Mouse (Mus musculus) heart, postnatal 0 days (tissue): ENCODE results near the gene AI661453. TPM values are rescaled to one million over a fixed set of nuclear protein-coding genes. Genes with fewer than 3 reads are reported as not detected.

Experiments
- ATAC-seq: fragments of 200-750 bp; cut with Nextera tagmentation; 2 replicates; pipeline ENCODE4 v1.8.0; 2017; ENCODE audit warnings: low read depth, moderate number of reproducible peaks, moderate library complexity; ENCODE audit not compliant: insufficient read depth
- DNase-seq: peaks from one replicate; pipeline ENCODE4 v3.0.0-alpha.2; 2016; ENCODE audit warnings: low spot score
- H3K27ac ChIP-seq: fragments of 300-500 bp; sonication (generic); 2 replicates; pipeline ENCODE4 v1.5.1; 2014; ENCODE audit warnings: low read depth, mild to moderate bottlenecking
- H3K27me3 ChIP-seq: fragments of 300-500 bp; sonication (generic); 2 replicates; pipeline ENCODE4 v1.6.1; 2014; ENCODE audit warnings: low read length, mixed read lengths; ENCODE audit not compliant: control insufficient read depth, insufficient read depth
- H3K36me3 ChIP-seq: fragments of 300-500 bp; sonication (generic); replicated peaks from 2 replicates; pipeline ENCODE4 v1.6.1; 2014; ENCODE audit warnings: low read length, mixed read lengths; ENCODE audit not compliant: control insufficient read depth, insufficient read depth
- H3K4me1 ChIP-seq: fragments of 300-500 bp; sonication (generic); 2 replicates; pipeline ENCODE4 v1.6.1; 2014; ENCODE audit warnings: antibody characterized with exemption; ENCODE audit not compliant: control insufficient read depth, insufficient read depth
- H3K4me2 ChIP-seq: fragments of 300-500 bp; sonication (generic); 2 replicates; pipeline ENCODE4 v1.6.1; 2014; ENCODE audit warnings: low read depth, mild to moderate bottlenecking, low read length, moderate library complexity
- H3K4me3 ChIP-seq: fragments of 300-500 bp; sonication (generic); 2 replicates; pipeline ENCODE4 v1.5.1; 2014; ENCODE audit warnings: low read depth, low read length
- H3K9ac ChIP-seq: fragments of 300-500 bp; sonication (generic); replicated peaks from 2 replicates; pipeline ENCODE4 v1.6.1; 2014; ENCODE audit warnings: low read depth, low read length, mixed read lengths
- H3K9me3 ChIP-seq: fragments of 300-500 bp; sonication (generic); replicated peaks from 2 replicates; pipeline ENCODE4 v1.6.1; 2016; ENCODE audit warnings: low read length; ENCODE audit not compliant: control insufficient read depth
- CTCF ChIP-seq: IDR thresholded peaks from 2 replicates; pipeline ENCODE4 v1.5.1; 2016; ENCODE audit warnings: antibody characterized with exemption, control low read depth, low read depth
- EP300 ChIP-seq: IDR thresholded peaks from 2 replicates; pipeline ENCODE4 v1.6.1; 2016; ENCODE audit warnings: antibody characterized with exemption, low read depth
- WGBS: fragments of 180-500 bp; shearing (Covaris S2); extraction: QIAGEN DNeasy Blood & Tissue Kit; methylation state at CpG from one replicate; pipeline ENCODE4 v1.1.7; 2014; 5-methylcytosine and 5-hydroxymethylcytosine counted together
- polyA plus RNA-seq: library from polyadenylated mRNA; unstranded; fragments of >200 nt; fragmentation: Nextera tagmentation; extraction: Ambion mirVana; gene quantifications from 2 replicates; pipeline ENCODE4 v1.2.1, GENCODE M21; 2015
- total RNA-seq: library from RNA; depleted of rRNA; stranded (reverse); fragments of >200 nt; gene quantifications from 2 replicates; pipeline ENCODE4 v1.2.3, GENCODE M21; 2014; ENCODE audit warnings: low replicate concordance

AI661453 gene
- total and polyA plus RNA-seq, 2 experiments from 2014 or later, result 1.0 to 1.3 TPM

DNA sequence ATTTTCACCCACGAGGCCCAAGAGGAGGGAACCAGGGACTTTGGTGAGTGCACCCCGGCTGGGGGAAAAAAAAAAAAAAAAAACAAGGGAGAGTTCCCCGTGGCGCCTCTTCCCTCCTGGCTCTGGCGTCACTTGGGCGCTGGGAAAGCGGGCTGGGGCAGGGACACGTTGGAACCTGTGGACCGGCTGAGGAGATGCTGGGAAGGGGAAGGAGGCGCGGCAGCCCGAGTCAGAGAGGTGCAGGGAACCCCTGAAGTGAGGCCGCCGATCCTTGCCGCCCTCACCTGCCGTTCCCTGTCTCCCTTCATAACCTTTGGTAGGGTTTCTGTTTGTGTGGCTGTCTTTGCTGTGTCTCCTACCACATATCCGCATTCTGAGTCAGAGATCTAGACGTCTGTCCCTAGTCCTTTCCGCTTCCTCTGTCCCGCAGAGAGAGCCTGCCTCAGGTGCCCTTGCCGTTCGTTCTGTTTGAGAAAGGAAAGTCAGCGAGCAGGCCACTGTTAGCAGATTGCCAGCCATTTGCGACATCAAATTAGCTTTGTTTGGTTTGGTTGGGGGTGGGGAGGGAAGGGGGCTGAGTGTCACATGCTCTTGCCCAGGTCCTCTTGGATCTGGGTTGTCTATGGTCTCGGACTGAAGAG is 612 bp downstream of the AI661453 start, which contains the start of gene 1700001C19Rik:
Gene 1700001C19Rik, minus strand, starts transcription at position 470 of the 641 bp plus-strand sequence.
- H3K36me3 ChIP-seq, result no peaks in the 10 kb centered on the region
- peaks cover 22% of the 10 kb centered on the region; the same call in 1 of the 2 replicates for H3K4me1 ChIP-seq
- H3K4me2 ChIP-seq, result peak within 1 kb of the TSS; percentile 98
- no peaks in the 10 kb centered on the region for H3K27me3 ChIP-seq
- DNase-seq (no peak), ATAC-seq (no peak; the same call in 1 of the 2 replicates)
- peak within 1 kb of the TSS; percentile 21; the same call in 1 of the 2 replicates for H3K27ac ChIP-seq
- peak within 1 kb of the TSS; percentile 61 for H3K9ac ChIP-seq
- no peaks in the 10 kb centered on the region for H3K9me3 ChIP-seq
- peak within 1 kb of the TSS; percentile 60 for H3K4me3 ChIP-seq
- TF ChIP-seq CTCF (no peak), EP300 (no peak)
- 5% methylated on average over 25 of the region's 25 CpGs for WGBS

DNA sequence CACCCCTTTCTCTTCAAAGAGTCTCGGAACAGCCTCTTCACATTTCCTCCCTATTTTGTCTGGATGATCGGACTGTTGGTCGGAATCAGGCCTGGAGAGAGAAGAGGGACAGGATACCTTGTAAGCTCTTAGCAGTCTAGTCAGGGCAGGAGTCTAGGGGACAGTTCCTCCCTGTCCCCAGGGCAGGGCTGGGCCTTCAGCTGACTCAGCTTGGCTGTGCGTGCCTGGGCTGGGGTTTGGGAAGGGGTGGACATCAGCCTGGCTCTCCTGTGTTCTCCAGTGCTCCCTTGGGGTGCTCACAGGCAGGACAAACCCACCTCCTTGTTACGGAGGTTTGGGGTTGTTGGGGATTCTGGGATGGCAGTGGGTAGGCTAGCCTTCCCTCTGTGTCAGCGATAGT is 2.2 kb downstream of the AI661453 start:
- peaks cover 25% of the 10 kb centered on the region; the same call in 1 of the 2 replicates for H3K4me1 ChIP-seq
- H3K27ac ChIP-seq, result no peak overlapping the region
- DNase-seq (no peak), ATAC-seq (no peak)
- TF ChIP-seq EP300, result no peak
- TF ChIP-seq CTCF, result no peak
- no peaks in the 10 kb centered on the region for H3K27me3 ChIP-seq
- H3K9me3 ChIP-seq, result no peaks in the 10 kb centered on the region
- no peaks in the 10 kb centered on the region for H3K36me3 ChIP-seq
- no peak overlapping the region for H3K4me2 ChIP-seq
- WGBS, result 78% methylated on average over 6 of the region's 6 CpGs
- H3K9ac ChIP-seq, result no peak overlapping the region
- no peak overlapping the region for H3K4me3 ChIP-seq

DNA sequence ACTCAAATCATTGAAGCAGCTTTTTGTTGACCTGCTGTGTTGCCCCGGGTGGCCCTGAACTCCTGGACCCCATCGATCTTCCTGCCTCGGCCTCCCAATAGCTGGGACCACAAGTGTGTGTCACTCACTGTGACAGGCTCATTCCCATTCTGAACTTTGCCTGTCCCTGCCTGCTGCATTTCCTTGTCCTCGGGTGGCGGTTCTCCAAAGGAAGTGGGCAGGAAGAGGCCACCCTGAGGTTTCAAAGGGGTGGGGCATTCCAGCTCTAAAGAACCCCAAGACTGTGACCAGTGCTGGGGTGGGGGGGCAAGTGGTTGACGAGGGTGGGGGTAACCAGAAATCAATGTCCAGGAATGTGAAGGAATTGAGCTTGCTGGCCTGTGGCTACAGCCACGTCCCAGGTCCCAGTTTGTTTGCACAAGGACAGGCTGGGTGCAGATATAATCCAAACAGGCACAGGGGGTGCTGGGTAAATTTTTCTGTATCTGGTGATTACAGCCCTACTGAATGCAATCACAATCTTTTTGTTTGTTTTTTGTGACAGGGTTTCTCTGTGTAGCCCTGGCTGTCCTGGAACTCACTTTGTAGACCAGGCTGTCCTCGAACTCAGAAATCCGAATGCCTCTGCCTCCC is 3.1 kb downstream of the AI661453 start:
- no peaks in the 10 kb centered on the region for H3K27me3 ChIP-seq
- no peak for DNase-seq
- H3K4me1 ChIP-seq, result peaks cover 34% of the 10 kb centered on the region; the same call in 1 of the 2 replicates
- H3K9me3 ChIP-seq, result no peaks in the 10 kb centered on the region
- no peak overlapping the region for H3K4me2 ChIP-seq
- TF ChIP-seq EP300, result no peak
- no peak for TF ChIP-seq CTCF
- no peak for ATAC-seq
- H3K36me3 ChIP-seq, result no peaks in the 10 kb centered on the region
- WGBS, result 59% methylated on average over 9 of the region's 9 CpGs
- H3K27ac ChIP-seq, result no peak overlapping the region
- H3K9ac ChIP-seq, result no peak overlapping the region
- no peak overlapping the region for H3K4me3 ChIP-seq

DNA sequence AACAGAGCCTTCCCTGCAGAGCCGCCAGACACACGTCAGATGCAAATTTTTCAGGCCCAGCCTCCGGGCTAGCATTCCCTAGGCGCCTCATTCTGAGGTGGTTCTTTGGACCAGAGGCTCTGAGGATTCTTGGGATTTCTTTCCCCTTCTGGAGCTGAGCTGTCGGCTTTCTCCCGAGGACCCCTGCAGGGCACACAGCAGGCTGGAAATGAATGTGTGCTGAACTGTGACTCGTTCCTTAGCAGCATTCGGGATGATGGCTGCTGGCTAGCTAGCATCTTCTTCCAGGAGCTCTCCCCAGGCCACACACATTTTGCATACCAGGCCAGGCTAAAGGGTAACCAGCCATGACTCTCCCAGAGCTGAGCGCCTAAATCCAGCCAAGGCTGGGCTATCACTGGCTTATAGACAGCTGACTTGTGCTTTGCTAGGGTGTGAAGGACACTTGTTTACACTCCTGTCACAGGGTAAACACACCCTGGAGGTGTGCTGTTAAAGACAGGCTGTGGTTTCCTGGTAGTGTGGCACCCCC is 4.0 kb downstream of the AI661453 start:
- Histone ChIP-seq H3K4me2 (no peak overlapping the region), H3K4me1 (peaks cover 35% of the 10 kb centered on the region), H3K36me3 (no peaks in the 10 kb centered on the region), H3K9me3 (no peaks in the 10 kb centered on the region), H3K27ac (peak overlapping the region; percentile 40; the same call in 1 of the 2 replicates), H3K27me3 (no peaks in the 10 kb centered on the region), H3K9ac (no peak overlapping the region), H3K4me3 (no peak overlapping the region)
- DNase-seq (no peak), ATAC-seq (no peak)
- TF ChIP-seq CTCF, result no peak
- TF ChIP-seq EP300, result no peak
- 31% methylated on average over 9 of the region's 9 CpGs for WGBS

DNA sequence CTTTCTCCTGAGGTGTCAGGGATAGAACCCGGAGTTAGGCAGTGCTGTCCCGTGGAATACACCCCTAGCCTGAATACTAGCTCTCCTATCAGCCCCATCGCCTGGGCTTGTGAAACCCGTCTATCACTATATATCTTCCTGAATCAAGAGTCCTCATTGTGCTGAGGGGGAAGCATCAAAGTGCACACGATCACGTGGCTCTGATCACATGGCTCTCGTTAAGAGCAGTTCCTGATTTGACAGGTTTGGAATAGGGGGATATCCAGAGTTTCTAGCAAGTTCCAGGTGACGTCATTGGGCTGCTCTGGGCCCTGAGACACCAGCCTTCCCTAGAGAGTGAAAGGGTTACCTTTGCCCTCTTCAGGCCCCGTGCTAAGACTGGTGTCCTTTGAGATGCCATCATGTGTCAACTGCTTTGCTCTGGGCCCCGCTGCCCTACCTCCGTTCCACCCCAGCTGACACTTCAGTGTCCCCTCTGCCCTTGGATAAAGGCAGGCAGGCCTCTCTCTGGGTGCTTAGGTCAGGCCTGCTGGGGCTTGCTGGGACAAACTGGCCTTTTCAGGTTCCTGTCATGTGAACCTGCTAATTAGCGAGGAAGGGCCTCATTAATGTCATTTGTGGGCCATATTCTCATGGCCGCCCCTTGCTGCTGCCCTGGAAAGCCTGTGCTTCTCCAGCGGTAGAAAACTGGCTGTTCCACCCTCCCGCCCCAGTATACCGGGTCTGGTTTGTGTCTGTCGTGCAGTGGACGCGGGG is 5.1 kb downstream of the AI661453 start:
- 48% methylated on average over 19 of the region's 19 CpGs for WGBS
- no peak overlapping the region for H3K4me2 ChIP-seq
- H3K36me3 ChIP-seq, result no peaks in the 10 kb centered on the region
- TF ChIP-seq EP300 (no peak), CTCF (no peak)
- no peak overlapping the region for H3K9ac ChIP-seq
- no peak for DNase-seq
- peaks cover 45% of the 10 kb centered on the region for H3K4me1 ChIP-seq
- peak; percentile 28; the same call in 1 of the 2 replicates for ATAC-seq
- peak overlapping the region; percentile 58; the same call in 1 of the 2 replicates for H3K27ac ChIP-seq
- H3K27me3 ChIP-seq, result no peaks in the 10 kb centered on the region
- no peak overlapping the region for H3K4me3 ChIP-seq
- no peaks in the 10 kb centered on the region for H3K9me3 ChIP-seq
